Mouse (Mus musculus) liver, embryonic 13.5 days (tissue): ENCODE results near the gene Lhx9. TPM values are rescaled to one million over a fixed set of nuclear protein-coding genes. Genes with fewer than 3 reads are reported as not detected.
"Not testable (repeated sequence)": the region's sequence is repeated elsewhere in the genome, so short reads cannot be mapped to it uniquely, and the experiment has no call there.

Source experiments
- ATAC-seq: fragments of 200-750 bp; cut with Nextera tagmentation; 2 replicates; pipeline ENCODE4 v1.8.0; 2017; ENCODE audit warnings: low read depth, mild to moderate bottlenecking, moderate number of reproducible peaks, moderate library complexity
- DNase-seq: peaks from one replicate; pipeline ENCODE4 v3.0.0; 2022
- H3K27ac ChIP-seq: fragments of 300-500 bp; sonication (generic); 2 replicates; pipeline ENCODE4 v1.5.1; 2015; ENCODE audit warnings: moderate library complexity, mild to moderate bottlenecking, inconsistent platforms
- H3K27me3 ChIP-seq: fragments of 300-500 bp; sonication (generic); 2 replicates; pipeline ENCODE4 v1.6.1; 2015; ENCODE audit warnings: mild to moderate bottlenecking, inconsistent platforms
- H3K36me3 ChIP-seq: fragments of 300-500 bp; sonication (generic); 2 replicates; pipeline ENCODE4 v1.6.1; 2015; ENCODE audit warnings: mild to moderate bottlenecking, inconsistent platforms
- H3K4me1 ChIP-seq: fragments of 300-500 bp; sonication (generic); replicated peaks from 2 replicates; pipeline ENCODE4 v1.6.1; 2015; ENCODE audit warnings: inconsistent platforms
- H3K4me2 ChIP-seq: fragments of 300-500 bp; sonication (generic); 2 replicates; pipeline ENCODE4 v1.6.1; 2015; ENCODE audit warnings: inconsistent platforms, mild to moderate bottlenecking, moderate library complexity
- H3K4me3 ChIP-seq: fragments of 300-500 bp; sonication (generic); replicated peaks from 2 replicates; pipeline ENCODE4 v1.5.1; 2015; ENCODE audit warnings: mild to moderate bottlenecking, inconsistent platforms
- H3K9ac ChIP-seq: fragments of 300-500 bp; sonication (generic); 2 replicates; pipeline ENCODE4 v1.6.1; 2015; ENCODE audit warnings: mild to moderate bottlenecking, inconsistent platforms
- H3K9me3 ChIP-seq: fragments of 300-500 bp; sonication (generic); replicated peaks from 2 replicates; pipeline ENCODE4 v1.6.1; 2016; ENCODE audit warnings: inconsistent platforms
- WGBS: fragments of 180-500 bp; shearing (Covaris S2); methylation state at CpG from one replicate; pipeline ENCODE4 v1.1.7; 2015; ENCODE audit not compliant: insufficient replicate concordance; 5-methylcytosine and 5-hydroxymethylcytosine counted together
- polyA plus RNA-seq: library from polyadenylated mRNA; unstranded; fragments of >200 nt; fragmentation: Nextera tagmentation; extraction: Ambion mirVana; gene quantifications from 2 replicates; pipeline ENCODE4 v1.2.1, GENCODE M21; 2015

Lhx9 gene
- polyA plus RNA-seq: 0.14 and 0.21 TPM in 2 replicates

DNA sequence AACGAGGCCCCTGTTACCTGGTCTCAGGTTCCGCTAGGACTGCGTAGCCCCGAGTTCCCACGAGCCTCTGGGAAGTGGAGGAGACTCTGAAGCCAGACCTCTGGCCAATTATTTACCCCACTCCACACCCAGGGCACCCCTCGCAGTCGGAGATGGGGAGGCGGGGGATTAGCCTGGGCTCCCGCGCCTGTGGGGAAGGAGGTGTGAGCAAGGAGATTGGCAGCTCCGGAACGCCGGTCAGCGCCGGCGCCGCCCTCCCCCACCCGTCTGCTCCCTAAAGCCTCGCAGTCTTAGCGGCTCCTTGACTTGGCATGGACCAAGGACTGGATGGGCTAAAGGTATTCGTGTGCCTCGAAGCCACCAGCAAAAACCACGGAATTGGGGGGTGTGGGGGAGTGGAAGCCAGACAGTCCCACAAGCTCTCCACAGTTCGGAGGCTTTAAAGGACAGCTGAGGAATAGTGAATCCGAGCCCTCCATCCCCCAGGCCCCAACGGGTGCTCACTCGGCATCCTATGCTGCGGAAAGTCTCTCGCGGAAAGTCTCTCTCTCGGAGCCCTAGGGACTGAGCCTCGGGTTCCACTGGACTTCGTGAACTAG lies at the start of gene Lhx9:
Lhx9 (minus strand) TSS at position 67 of the 599 bp plus-strand sequence.
- Histone ChIP-seq H3K4me2 (peak within 1 kb of the TSS; percentile 44), H3K36me3 (peaks cover 4% of the 10 kb centered on the region; the same call in 1 of the 2 replicates), H3K9me3 (no peaks in the 10 kb centered on the region), H3K27me3 (peaks cover 78% of the 10 kb centered on the region), H3K27ac (no peak within 1 kb of the TSS), H3K4me3 (peak within 1 kb of the TSS; percentile 36), H3K9ac (no peak within 1 kb of the TSS), H3K4me1 (peaks cover 12% of the 10 kb centered on the region)
- ATAC-seq (peak; percentile 7; the same call in 1 of the 2 replicates), DNase-seq (no peak)
- WGBS: 1% methylated on average over 33 of the region's 33 CpGs

DNA sequence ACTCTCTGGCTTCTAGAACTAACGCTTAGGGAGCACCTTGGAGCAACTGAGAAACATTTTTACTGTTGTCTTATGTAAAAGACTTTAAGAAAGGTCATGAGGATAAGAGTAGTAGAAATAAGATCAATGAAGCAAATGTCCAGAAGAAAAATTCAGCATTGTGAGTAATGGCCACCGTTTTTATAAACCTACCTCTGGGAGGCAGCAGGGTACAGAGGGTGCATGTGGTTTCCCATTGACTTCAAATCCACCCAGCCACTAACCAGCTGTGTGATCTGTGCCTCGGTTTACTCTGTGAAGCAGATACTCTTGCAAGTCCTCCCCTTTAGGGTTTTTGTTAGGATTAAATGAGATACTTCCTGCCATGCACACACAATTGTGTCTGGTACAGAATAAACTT lies 47.7 kb upstream of the Lhx9 start:
- DNase-seq: no peak

DNA sequence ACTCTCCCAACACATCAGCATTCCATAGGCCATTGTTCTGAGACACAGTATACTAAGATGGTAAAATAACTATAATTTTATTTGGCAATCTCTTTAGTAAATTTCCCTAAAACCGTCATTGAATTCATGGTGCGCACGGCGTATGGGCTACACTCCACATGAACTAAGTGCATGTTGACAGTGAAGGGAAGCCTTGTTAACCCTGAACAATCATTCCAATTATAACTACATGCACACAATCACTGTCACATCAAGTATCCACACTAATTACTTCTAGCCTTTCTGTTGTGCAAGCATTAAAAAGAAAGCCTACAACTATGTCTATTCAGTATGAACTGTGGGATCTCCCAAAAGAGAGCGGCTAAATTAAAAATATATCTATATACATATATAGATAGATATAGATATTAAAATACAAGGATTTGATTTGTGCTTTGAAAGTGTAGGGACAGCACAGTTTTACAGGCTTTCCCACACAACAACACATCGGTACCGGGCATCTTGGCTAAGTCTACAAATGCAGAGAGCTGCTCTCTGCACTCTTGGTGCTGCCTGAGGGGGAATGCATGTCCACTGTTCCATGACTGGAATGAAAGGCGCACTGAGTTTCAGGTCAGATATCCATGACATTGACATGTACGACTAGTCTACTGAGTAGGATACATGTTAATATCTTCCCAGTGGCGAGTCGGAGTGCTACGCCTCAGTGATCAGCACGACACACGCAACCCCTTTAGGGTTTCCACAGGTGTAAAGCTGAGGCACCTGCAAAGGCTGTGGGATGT lies 29.3 kb upstream of the Lhx9 start:
- H3K4me3 ChIP-seq: no peak overlapping the region
- H3K4me2 ChIP-seq: no peak overlapping the region
- no peak for DNase-seq
- H3K9ac ChIP-seq: no peak overlapping the region
- 83% methylated on average over 14 of the region's 14 CpGs for WGBS
- H3K4me1 ChIP-seq: no peaks in the 10 kb centered on the region
- no peaks in the 10 kb centered on the region for H3K36me3 ChIP-seq
- no peak overlapping the region for H3K27ac ChIP-seq
- no peak for ATAC-seq
- H3K27me3 ChIP-seq: no peaks in the 10 kb centered on the region
- H3K9me3 ChIP-seq: no peaks in the 10 kb centered on the region

More for the DNA sequence above, 47.7 kb upstream of the Lhx9 start:
- Histone ChIP-seq H3K4me1 (no peaks in the 10 kb centered on the region), H3K36me3 (no peaks in the 10 kb centered on the region), H3K9me3 (no peaks in the 10 kb centered on the region), H3K9ac (no peak overlapping the region), H3K4me2 (no peak overlapping the region), H3K4me3 (no peak overlapping the region), H3K27ac (no peak overlapping the region), H3K27me3 (no peaks in the 10 kb centered on the region)
- WGBS: 48% methylated on average over 3 of the region's 3 CpGs
- no peak for ATAC-seq

DNA sequence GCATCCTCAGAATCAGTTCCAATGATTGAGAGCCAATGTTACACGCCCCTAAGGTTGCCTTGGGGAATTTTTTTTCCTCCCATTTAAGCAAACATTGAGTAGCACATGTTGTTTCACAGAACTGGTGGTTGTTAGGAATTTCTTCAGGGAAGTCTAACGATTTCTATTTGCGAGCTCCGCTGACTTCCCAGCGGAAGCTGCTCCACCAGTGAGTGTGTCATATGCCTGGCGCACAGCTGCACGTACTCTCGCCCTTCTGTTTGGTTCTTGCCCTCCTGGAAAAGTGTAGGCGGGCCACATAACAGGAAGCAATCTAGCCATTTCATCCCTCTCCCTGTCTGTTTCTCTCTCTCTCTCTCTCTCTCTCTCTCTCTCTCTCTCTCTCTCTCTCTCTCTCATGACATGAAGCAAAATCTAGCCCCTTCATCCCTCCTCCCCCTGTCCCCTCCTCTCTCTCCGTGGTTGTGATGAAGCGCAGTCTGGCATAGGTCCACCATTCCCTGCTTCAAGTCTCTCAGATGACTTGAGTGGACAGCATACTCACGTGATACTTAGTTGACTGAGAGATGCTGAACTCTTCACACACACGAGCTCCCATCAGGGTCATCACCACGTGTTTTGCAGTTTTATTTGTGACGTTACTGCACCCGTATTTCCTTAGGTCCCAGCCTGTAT lies 28.1 kb upstream of the Lhx9 start:
- ATAC-seq: no peak
- WGBS: 68% methylated on average over 16 of the region's 16 CpGs

DNA sequence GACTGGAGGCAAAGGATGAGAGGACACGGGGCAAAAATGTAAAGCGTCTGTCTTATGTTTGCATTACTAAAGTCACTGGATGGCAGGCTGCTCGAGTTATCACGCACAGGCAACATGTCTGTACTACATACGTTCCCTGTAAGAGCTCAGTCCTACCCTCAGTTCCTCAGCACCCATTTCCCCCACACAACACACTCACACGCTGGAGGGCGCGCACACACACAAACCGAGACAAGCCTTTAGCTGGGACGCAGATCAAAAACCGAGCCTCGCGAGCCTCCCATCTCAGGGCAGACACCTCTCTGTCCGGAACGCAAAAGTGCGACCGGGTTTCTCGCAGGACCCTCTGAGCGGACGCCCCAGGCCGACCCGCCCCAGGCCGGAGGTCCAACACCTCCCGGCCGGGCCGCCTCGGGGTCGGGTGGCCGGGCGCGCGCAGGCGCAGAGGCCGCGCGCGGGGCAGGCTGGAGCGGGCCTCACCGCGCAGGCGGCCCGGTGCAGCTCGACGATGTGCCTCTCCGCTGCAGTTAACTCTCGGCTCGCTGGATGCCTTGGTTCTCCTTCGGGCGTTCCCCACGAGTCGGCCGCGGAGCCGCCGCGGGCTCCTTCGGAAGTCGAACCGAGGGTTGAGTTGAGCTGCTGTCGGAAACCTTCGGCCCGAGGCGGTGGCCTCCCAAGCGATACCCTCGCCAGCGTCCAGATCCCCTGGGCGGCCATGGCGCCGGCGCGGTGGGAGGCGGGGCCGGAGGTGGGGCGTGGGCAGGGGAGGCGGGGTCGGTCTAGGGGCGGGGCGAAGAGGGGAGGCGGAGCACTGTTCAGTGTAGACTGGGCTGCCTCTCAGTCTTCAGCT lies 7.9 kb upstream of the Lhx9 start, which contains the start of gene 2310009B15Rik:
2310009B15Rik (minus strand) TSS at position 752 of the 850 bp plus-strand sequence.
- H3K36me3 ChIP-seq, H3K4me1 ChIP-seq, H3K27ac ChIP-seq, H3K27me3 ChIP-seq, H3K9me3 ChIP-seq: not testable (repeated sequence)
- peak; percentile 63 for DNase-seq
- peak within 1 kb of the TSS; percentile 57 for H3K4me3 ChIP-seq
- peak within 1 kb of the TSS; percentile 59 for H3K4me2 ChIP-seq
- under 1% methylated on average over 42 of the region's 79 CpGs for WGBS
- peak within 1 kb of the TSS; percentile 58; the same call in 1 of the 2 replicates for H3K9ac ChIP-seq
- ATAC-seq: peak; percentile 99

More for the DNA sequence above, 28.1 kb upstream of the Lhx9 start:
- Histone ChIP-seq H3K27me3 (no peaks in the 10 kb centered on the region), H3K4me1 (no peaks in the 10 kb centered on the region), H3K27ac (no peak overlapping the region), H3K36me3 (no peaks in the 10 kb centered on the region), H3K9ac (no peak overlapping the region), H3K4me2 (no peak overlapping the region), H3K9me3 (no peaks in the 10 kb centered on the region), H3K4me3 (no peak overlapping the region)
- no peak for DNase-seq

DNA sequence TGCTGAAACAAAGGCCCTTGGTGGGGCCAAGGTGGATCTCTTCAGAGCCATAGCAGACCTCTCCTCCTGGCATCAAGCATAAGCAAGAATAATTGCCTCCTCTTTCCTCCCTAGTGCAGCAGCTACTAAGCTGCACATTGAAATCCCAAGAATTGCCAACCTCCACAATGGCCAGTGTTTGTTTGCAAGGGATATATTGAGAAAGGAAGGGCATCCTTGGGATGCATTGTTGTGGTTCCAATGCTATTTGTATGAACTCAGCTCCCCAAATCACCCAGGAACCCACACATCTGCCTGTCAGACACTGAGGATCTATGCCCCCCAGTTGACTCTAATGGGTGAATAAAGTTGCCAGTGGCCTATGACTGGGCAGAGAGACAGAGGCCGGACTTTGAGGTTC lies 2.4 kb upstream of the Lhx9 start:
- peaks cover 56% of the 10 kb centered on the region for H3K27me3 ChIP-seq
- H3K9ac ChIP-seq: no peak overlapping the region
- DNase-seq: no peak
- H3K9me3 ChIP-seq: no peaks in the 10 kb centered on the region
- no peak for ATAC-seq
- H3K4me2 ChIP-seq: no peak overlapping the region
- H3K27ac ChIP-seq: no peak overlapping the region
- no peak overlapping the region for H3K4me3 ChIP-seq
- 70% methylated on average over 1 of the region's 1 CpGs for WGBS
- peaks cover 18% of the 10 kb centered on the region for H3K4me1 ChIP-seq
- H3K36me3 ChIP-seq: peaks cover 4% of the 10 kb centered on the region; the same call in 1 of the 2 replicates

DNA sequence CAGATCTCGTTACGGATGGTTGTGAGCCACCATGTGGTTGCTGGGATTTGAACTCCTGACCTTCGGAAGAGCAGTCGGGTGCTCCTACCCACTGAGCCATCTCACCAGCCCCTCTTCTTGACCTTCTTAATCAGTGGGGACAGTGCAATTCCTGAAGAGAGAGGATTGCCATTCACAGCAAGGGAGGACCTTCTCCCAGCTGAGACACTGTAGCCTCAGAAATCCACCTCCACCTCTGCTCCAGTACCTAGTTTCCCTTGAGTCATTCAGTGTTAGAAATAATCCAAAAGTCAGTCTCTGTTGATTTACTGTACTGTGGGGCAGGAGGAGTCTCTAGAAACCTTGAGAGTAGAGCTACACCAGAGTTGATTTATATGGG lies 1.8 kb upstream of the Lhx9 start:
- Histone ChIP-seq H3K9me3 (no peaks in the 10 kb centered on the region), H3K9ac (no peak overlapping the region), H3K4me3 (no peak overlapping the region), H3K27ac (no peak overlapping the region), H3K36me3 (peaks cover 4% of the 10 kb centered on the region; the same call in 1 of the 2 replicates), H3K27me3 (peaks cover 62% of the 10 kb centered on the region), H3K4me2 (no peak overlapping the region), H3K4me1 (peaks cover 14% of the 10 kb centered on the region)
- 55% methylated on average over 2 of the region's 4 CpGs for WGBS
- DNase-seq: no peak
- no peak for ATAC-seq

DNA sequence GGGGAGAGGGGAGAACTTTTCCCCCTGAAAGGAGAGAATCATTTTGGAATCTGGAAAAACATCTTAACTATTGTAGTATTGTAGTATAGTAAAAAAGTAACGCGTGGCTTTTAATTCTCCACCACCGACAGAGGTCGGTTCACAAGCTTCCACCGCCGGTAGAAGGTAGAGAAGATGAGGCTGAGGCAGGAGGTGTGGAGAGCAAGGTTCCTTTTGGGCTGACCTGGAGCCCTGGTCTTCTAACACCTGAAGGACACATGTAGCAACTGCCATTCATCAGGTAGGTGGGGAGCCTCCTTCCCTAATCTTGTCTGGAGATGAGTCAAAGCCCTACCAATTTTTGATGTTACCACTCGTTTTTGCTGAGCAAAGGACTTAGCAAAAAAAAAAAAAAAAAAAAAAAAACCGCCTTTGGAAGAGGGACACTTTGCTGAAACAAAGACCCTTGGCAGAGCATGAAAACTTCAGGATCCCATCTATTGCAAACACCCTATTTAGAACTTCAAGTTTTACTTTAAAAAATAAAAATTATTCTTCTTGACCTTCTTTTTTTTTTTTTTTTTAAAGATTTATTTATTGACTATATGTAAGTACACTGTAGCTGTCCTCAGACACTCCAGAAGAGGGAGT lies 1.3 kb upstream of the Lhx9 start:
- H3K4me2 ChIP-seq: no peak overlapping the region
- peaks cover 67% of the 10 kb centered on the region for H3K27me3 ChIP-seq
- H3K36me3 ChIP-seq: peaks cover 4% of the 10 kb centered on the region; the same call in 1 of the 2 replicates
- H3K27ac ChIP-seq: no peak overlapping the region
- 10% methylated on average over 8 of the region's 8 CpGs for WGBS
- no peak overlapping the region for H3K9ac ChIP-seq
- no peak for DNase-seq
- no peak for ATAC-seq
- H3K9me3 ChIP-seq: no peaks in the 10 kb centered on the region
- peaks cover 11% of the 10 kb centered on the region for H3K4me1 ChIP-seq
- no peak overlapping the region for H3K4me3 ChIP-seq

DNA sequence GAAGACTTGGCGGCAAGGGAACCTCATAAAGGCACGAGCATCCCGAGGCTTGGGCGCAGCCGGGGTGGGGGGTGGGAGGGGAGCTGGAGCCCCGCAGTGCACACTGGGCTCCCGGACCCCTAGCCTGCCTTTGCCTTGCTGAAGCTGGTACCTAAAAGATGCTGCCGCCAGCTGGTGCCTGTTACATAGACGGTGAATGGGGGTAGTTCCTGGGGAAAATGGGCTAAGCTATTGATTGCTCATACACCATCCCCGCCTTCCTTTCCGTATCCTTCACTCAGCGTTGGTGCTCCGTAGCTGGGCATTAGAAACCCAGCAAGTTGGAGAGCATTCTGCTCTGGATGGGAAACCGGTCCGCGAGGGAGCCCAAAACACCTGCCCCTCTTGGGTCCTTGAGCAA lies 351 bp downstream of the Lhx9 start:
- Histone ChIP-seq H3K27ac (no peak overlapping the region), H3K9ac (no peak overlapping the region), H3K4me3 (peak overlapping the region; percentile 36; the same call in 1 of the 2 replicates), H3K4me2 (peak overlapping the region; percentile 44), H3K9me3 (no peaks in the 10 kb centered on the region), H3K27me3 (peaks cover 84% of the 10 kb centered on the region), H3K4me1 (peaks cover 17% of the 10 kb centered on the region), H3K36me3 (peaks cover 4% of the 10 kb centered on the region; the same call in 1 of the 2 replicates)
- 1% methylated on average over 16 of the region's 16 CpGs for WGBS
- DNase-seq: no peak
- ATAC-seq: 0 out of 2 replicates have a peak, but pooled peaks have one; percentile 13

DNA sequence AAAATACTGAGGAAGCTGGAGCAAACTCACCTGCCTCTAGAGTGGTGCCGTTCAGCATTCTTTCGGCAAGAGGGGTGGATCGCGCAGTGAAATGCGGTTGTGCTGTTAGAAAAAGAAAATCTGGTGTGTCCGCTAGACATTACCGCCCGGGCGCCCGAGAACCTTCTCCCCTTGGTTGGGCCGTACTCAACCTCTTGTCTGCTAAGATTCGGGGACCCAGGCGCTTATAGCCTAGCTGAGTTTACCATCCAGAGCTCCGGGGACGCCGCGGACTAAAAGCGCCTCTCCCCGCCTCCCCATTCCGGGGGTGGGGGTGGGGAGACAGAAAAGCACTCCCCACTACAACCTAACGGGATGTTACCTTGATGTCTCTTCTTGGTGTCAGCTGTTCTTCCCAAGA lies 1.2 kb downstream of the Lhx9 start:
- DNase-seq: no peak
- H3K27ac ChIP-seq: no peak overlapping the region
- 1% methylated on average over 21 of the region's 21 CpGs for WGBS
- peaks cover 17% of the 10 kb centered on the region for H3K4me1 ChIP-seq
- ATAC-seq: no peak
- no peak overlapping the region for H3K9ac ChIP-seq
- H3K4me3 ChIP-seq: 0 out of 2 replicates have a peak overlapping the region, but pooled peaks have one; percentile 12
- H3K27me3 ChIP-seq: peaks cover 92% of the 10 kb centered on the region
- H3K4me2 ChIP-seq: peak overlapping the region; percentile 21
- H3K9me3 ChIP-seq: no peaks in the 10 kb centered on the region
- peaks cover 4% of the 10 kb centered on the region; the same call in 1 of the 2 replicates for H3K36me3 ChIP-seq
